Mouse (Mus musculus): ENCODE measurements around the gene Fam131c.

GRCm38 (mm10) chr4:141425484-141426479, 57.8 kb downstream of the Fam131c start:
- no peak for TF ChIP-seq POLR2A (IDR thresholded peaks at IDR 0.05; ENCODE audit: low read depth, low read length)
- TF ChIP-seq CTCF (conservative IDR thresholded peaks at IDR 0.05; ENCODE audit: insufficient read depth, insufficient read length, low read depth, low read length) = no peak

All from kidney, adult 2 months (tissue).